Mouse (Mus musculus) hindbrain, postnatal 0 days (tissue): ENCODE measurements around the gene Tex22. TPM values are rescaled to one million over a fixed set of nuclear protein-coding genes. Genes with fewer than 3 reads are reported as not detected.

Experiments
- ATAC-seq: fragments of 200-750 bp; cut with Nextera tagmentation; 2 replicates; pipeline ENCODE4 v1.8.0; 2017; ENCODE audit warnings: mild to moderate bottlenecking, moderate TSS enrichment, moderate library complexity
- DNase-seq: peaks from one replicate; pipeline ENCODE4 v3.0.0-alpha.2; 2015; ENCODE audit warnings: low spot score
- H3K27ac ChIP-seq: fragments of 300-500 bp; sonication (generic); 2 replicates; pipeline ENCODE4 v1.5.1; 2014; ENCODE audit warnings: mild to moderate bottlenecking
- H3K27me3 ChIP-seq: fragments of 300-500 bp; sonication (generic); 2 replicates; pipeline ENCODE4 v1.6.1; 2014; ENCODE audit warnings: low read length, mixed read lengths; ENCODE audit not compliant: insufficient read depth
- H3K36me3 ChIP-seq: fragments of 300-500 bp; sonication (generic); 2 replicates; pipeline ENCODE4 v1.6.1; 2014; ENCODE audit warnings: low read length, mixed read lengths; ENCODE audit not compliant: insufficient read depth
- H3K4me1 ChIP-seq: fragments of 300-500 bp; sonication (generic); 2 replicates; pipeline ENCODE4 v1.6.1; 2014; ENCODE audit warnings: antibody characterized with exemption, low read length, mixed read lengths; ENCODE audit not compliant: insufficient read depth
- H3K4me2 ChIP-seq: fragments of 300-500 bp; sonication (generic); 2 replicates; pipeline ENCODE4 v1.6.1; 2014; ENCODE audit warnings: low read depth, mild to moderate bottlenecking, low read length, moderate library complexity, mixed read lengths
- H3K4me3 ChIP-seq: fragments of 300-500 bp; sonication (generic); 2 replicates; pipeline ENCODE4 v1.5.1; 2014; ENCODE audit warnings: low read length
- H3K9ac ChIP-seq: fragments of 300-500 bp; sonication (generic); replicated peaks from 2 replicates; pipeline ENCODE4 v1.6.1; 2014; ENCODE audit warnings: mild to moderate bottlenecking, low read length, moderate library complexity, mixed read lengths
- H3K9me3 ChIP-seq: fragments of 300-500 bp; sonication (generic); 2 replicates; pipeline ENCODE4 v1.6.1; 2016; ENCODE audit warnings: low read length, mixed read lengths
- CTCF ChIP-seq: IDR thresholded peaks from 2 replicates; pipeline ENCODE4 v1.5.1; 2016; ENCODE audit warnings: antibody characterized with exemption, control low read depth, low read depth
- WGBS: fragments of 180-500 bp; shearing (Covaris S2); extraction: QIAGEN DNeasy Blood & Tissue Kit; methylation state at CpG from one replicate; pipeline ENCODE4 v1.1.7; 2014; 5-methylcytosine and 5-hydroxymethylcytosine counted together
- polyA plus RNA-seq: library from polyadenylated mRNA; unstranded; fragments of >200 nt; fragmentation: Nextera tagmentation; extraction: Ambion mirVana; gene quantifications from 2 replicates; pipeline ENCODE4 v1.2.1, GENCODE M21; 2015
- total RNA-seq: library from RNA; depleted of rRNA; stranded (reverse); fragments of >200 nt; gene quantifications from 2 replicates; pipeline ENCODE4 v1.2.3, GENCODE M21; 2014

The Tex22 gene
- total and polyA plus RNA-seq, 2 experiments from 2014 or later: 0.73 TPM; not detected in 1

DNA sequence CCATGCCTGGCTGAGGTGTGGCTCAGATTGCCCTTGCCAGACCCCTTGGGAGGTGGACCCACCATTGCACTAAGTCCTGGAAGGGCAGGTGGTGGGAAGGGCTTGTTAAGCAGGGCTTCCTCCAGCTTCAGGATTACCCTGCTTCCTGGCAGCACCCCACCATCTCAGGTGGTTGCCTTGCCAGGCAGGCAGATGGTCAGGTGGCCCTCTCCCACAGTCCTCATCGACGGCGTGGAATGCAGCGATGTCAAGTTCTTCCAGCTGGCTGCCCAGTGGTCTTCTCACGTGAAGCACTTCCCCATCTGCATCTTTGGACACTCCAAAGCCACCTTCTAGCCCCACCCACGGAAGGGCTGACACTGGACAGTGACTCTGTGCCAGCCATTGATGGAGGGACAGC lies 3.0 kb upstream of the Tex22 start:
- H3K36me3 ChIP-seq: peaks cover 24% of the 10 kb centered on the region

DNA sequence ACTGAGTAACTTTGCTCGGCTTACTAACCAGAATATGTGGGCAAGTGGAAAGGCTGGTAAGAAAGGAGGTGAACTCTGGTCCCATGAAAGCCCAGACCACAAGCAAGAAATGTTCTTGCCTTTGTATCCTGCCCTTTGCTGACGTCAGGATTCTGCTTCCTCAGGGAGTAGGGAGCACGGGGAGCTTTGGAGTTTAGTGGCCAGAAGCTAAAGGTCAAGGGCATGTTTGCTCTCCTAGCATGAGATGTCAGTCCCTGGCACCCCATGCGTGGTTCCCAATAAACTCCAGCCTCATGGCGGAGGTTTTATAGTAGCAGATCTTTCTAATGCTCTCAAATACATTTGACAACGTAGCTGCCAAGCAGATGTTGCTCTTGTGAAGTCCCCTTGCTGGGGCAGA lies 2.5 kb upstream of the Tex22 start:
- H3K27me3 ChIP-seq: no peaks in the 10 kb centered on the region

More for the DNA sequence above, 3.0 kb upstream of the Tex22 start:
- Histone ChIP-seq H3K4me3 (no peak overlapping the region), H3K4me1 (peaks cover 11% of the 10 kb centered on the region; the same call in 1 of the 2 replicates), H3K4me2 (no peak overlapping the region), H3K27me3 (no peaks in the 10 kb centered on the region), H3K9me3 (no peaks in the 10 kb centered on the region), H3K9ac (no peak overlapping the region), H3K27ac (no peak overlapping the region)
- WGBS: 87% methylated on average over 6 of the region's 6 CpGs
- DNase-seq (no peak), ATAC-seq (no peak)
- no peak for TF ChIP-seq CTCF

DNA sequence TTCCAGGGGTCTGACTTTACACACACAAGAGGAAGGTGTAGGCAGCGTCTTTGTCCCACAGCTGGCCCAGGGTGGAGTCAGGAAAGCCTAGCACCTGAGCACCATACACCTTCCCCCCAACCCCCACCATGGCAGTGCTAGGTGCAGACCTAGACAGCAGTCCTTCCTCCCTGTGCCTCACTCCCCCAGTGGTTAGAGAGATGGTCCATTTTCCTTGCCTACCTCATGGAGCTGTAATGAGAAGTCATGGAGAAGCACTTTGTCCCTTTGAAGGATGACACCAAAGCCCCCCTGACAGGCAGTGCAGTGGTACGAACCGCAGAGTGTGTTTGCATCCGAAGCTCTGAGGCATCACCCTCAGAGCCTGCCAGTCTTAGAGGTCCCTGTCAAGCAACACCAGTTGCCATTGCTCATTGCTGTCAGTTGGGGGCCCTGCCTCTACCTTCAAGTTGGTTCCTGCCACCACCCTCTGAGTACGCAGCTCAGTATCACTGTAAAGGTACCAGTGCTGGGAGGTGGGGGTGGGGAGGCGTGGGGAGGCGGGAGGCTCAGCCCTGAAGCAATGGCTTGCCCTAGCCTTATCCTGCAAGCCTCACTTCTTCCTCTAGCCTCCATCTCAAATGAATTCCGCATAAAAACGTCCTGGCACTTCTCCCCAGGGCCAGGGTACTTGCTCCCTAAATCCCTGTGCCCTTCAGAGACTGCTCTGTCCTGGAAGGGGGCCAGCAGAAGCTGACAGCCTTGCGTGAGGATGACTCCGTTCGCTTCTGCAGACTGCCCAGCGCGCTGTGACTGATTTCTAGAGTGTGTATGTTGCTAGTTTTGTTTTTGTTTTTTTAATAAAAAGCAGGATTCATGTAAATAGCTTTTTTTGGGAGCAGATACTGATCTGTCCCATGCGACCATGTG lies 628 bp upstream of the Tex22 start:
- WGBS: 12% methylated on average over 15 of the region's 15 CpGs
- H3K4me2 ChIP-seq: peak overlapping the region; percentile 90
- H3K4me3 ChIP-seq: peak overlapping the region; percentile 36
- H3K9me3 ChIP-seq: no peaks in the 10 kb centered on the region
- no peaks in the 10 kb centered on the region for H3K27me3 ChIP-seq
- H3K4me1 ChIP-seq: peaks cover 11% of the 10 kb centered on the region; the same call in 1 of the 2 replicates
- ATAC-seq (peak; percentile 44), DNase-seq (peak; percentile 12)
- H3K9ac ChIP-seq: peak overlapping the region; percentile 73
- peaks cover 21% of the 10 kb centered on the region for H3K36me3 ChIP-seq
- peak overlapping the region; percentile 97 for H3K27ac ChIP-seq
- peak; percentile 33 for TF ChIP-seq CTCF

More for the DNA sequence above, 2.5 kb upstream of the Tex22 start:
- ATAC-seq (no peak), DNase-seq (no peak)
- Histone ChIP-seq H3K36me3 (peaks cover 24% of the 10 kb centered on the region), H3K27ac (no peak overlapping the region), H3K9me3 (no peaks in the 10 kb centered on the region), H3K4me1 (peaks cover 11% of the 10 kb centered on the region; the same call in 1 of the 2 replicates), H3K9ac (no peak overlapping the region), H3K4me2 (no peak overlapping the region), H3K4me3 (no peak overlapping the region)
- TF ChIP-seq CTCF: no peak
- 82% methylated on average over 6 of the region's 6 CpGs for WGBS

DNA sequence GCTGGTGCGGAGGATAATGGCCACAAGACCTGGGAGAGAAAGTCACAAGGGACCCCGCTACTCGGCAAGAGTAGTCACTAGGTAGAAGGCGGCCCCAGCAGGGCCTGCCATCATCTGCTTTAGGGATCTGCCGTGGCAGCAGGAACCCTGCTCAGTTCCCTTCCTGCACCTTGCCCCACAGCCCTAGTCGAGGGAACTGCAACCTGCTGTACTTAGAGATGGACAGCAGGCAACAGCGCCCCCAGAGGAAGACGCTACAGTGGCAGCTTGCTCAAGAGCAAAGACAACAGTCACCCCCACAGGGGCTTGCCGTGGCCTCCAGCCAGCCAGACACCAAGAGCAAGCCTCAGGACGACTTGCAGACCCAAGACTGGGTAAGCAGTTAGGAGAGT lies 757 bp downstream of the Tex22 start:
- peak; percentile 95 for DNase-seq
- 3% methylated on average over 10 of the region's 10 CpGs for WGBS
- peaks cover 9% of the 10 kb centered on the region for H3K36me3 ChIP-seq
- peak overlapping the region; percentile 97 for H3K27ac ChIP-seq
- peak; percentile 99 for TF ChIP-seq CTCF
- peak overlapping the region; percentile 73 for H3K9ac ChIP-seq
- peak overlapping the region; percentile 90 for H3K4me2 ChIP-seq
- H3K27me3 ChIP-seq: no peaks in the 10 kb centered on the region
- H3K4me3 ChIP-seq: peak overlapping the region; percentile 36
- ATAC-seq: peak; percentile 85
- H3K9me3 ChIP-seq: no peaks in the 10 kb centered on the region
- peaks cover 11% of the 10 kb centered on the region; the same call in 1 of the 2 replicates for H3K4me1 ChIP-seq

DNA sequence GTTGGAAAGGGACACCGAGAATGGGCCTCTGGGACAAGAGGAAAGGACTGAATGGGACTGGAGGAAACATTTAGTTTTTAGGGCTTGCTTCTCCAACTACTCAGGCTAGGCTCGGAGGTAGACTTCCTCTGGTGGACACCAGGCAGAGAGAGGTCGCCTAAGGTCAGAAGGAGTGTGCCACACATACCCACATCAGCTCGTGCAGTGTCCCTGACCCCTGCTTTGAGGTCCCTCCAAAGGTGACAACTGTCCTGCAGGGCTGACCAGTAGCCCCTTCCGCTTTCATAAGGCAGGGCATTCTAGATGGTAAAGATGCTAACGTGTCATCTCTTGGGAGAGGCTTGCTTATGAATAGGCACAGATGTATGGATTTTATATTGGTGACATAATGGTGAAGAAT lies 1.2 kb downstream of the Tex22 start:
- ATAC-seq: peak; percentile 5
- H3K9ac ChIP-seq: peak overlapping the region; percentile 73; the same call in 1 of the 2 replicates
- TF ChIP-seq CTCF: no peak
- no peak overlapping the region for H3K4me3 ChIP-seq
- H3K36me3 ChIP-seq: peaks cover 5% of the 10 kb centered on the region
- DNase-seq: no peak
- no peaks in the 10 kb centered on the region for H3K9me3 ChIP-seq
- H3K27ac ChIP-seq: peak overlapping the region; percentile 97; the same call in 1 of the 2 replicates
- peak overlapping the region; percentile 90 for H3K4me2 ChIP-seq
- no peaks in the 10 kb centered on the region for H3K27me3 ChIP-seq
- WGBS: 64% methylated on average over 6 of the region's 6 CpGs
- peaks cover 11% of the 10 kb centered on the region; the same call in 1 of the 2 replicates for H3K4me1 ChIP-seq

DNA sequence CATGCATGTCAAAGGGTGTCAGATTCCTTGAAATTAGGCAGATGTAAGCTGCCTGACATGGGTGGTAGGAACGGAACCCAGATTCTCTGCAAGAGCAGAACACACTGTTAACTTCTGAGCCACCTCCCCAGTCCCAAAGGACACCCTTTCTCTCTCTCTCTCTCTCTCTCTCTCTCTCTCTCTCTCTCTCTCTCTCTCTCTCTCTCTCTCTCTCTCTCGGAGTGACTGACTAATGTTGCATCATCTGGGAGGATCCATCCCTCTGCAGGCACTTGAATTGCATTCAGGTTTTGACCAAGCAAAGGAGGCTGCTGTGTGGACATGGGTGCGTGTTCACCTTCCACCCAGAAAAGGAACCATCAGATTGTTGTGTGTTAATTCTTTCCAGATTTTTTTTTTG lies 13.0 kb downstream of the Tex22 start:
- TF ChIP-seq CTCF: no peak
- H3K4me1 ChIP-seq: no peaks in the 10 kb centered on the region
- H3K27me3 ChIP-seq: no peaks in the 10 kb centered on the region
- H3K4me2 ChIP-seq: no peak overlapping the region
- no peaks in the 10 kb centered on the region for H3K9me3 ChIP-seq
- no peak overlapping the region for H3K4me3 ChIP-seq
- DNase-seq (no peak), ATAC-seq (no peak)
- no peak overlapping the region for H3K27ac ChIP-seq
- 68% methylated on average over 3 of the region's 3 CpGs for WGBS
- H3K36me3 ChIP-seq: no peaks in the 10 kb centered on the region
- no peak overlapping the region for H3K9ac ChIP-seq

DNA sequence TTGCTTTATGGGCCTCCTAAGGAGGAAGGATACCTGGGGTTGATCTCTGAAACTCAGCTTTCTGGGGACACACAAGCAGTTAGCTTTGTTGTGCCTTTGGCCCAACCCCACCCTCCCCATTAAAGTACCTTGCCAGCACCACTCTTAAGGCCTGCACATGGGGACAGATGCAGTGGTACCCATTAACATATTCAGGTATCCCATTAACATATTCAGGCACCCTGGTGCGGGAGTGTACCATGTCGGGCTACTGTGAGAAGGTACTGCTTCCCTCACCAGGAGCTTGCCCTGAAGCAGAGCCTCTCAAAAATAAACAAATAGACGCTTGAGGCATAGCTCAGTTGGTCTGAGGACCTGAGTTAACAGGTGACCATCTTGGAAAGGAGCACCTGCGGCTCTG lies 13.7 kb downstream of the Tex22 start:
- Histone ChIP-seq H3K27ac (no peak overlapping the region), H3K9me3 (no peaks in the 10 kb centered on the region), H3K36me3 (no peaks in the 10 kb centered on the region), H3K4me3 (no peak overlapping the region), H3K4me2 (no peak overlapping the region), H3K27me3 (no peaks in the 10 kb centered on the region), H3K9ac (no peak overlapping the region), H3K4me1 (no peaks in the 10 kb centered on the region)
- DNase-seq: no peak
- ATAC-seq: no peak
- TF ChIP-seq CTCF: no peak
- WGBS: 44% methylated on average over 4 of the region's 4 CpGs
